Mouse (Mus musculus): ENCODE measurements around the gene Supt5. TPM values are rescaled to one million over a fixed set of nuclear protein-coding genes. Genes with fewer than 3 reads are reported as not detected.

Supt5 gene
- total and polyA plus RNA-seq, 2 experiments from 2014 or later, result 36.6 to 71.4 TPM

GRCm38 (mm10) chr7:28294481-28294880 lies 44.1 kb downstream of the Supt5 start:
- H3K27me3 ChIP-seq (ENCODE audit: control insufficient read depth, insufficient read depth, low read length), result peaks cover 78% of the 10 kb centered on the region
- H3K9me3 ChIP-seq (replicated peaks; ENCODE audit: control insufficient read depth, low read length), result no peaks in the 10 kb centered on the region
- WGBS, result 5% methylated on average over 38 of the region's 63 CpGs
- no peak overlapping the region for H3K9ac ChIP-seq (replicated peaks; ENCODE audit: low read depth, low read length)
- TF ChIP-seq EP300 (IDR thresholded peaks at IDR 0.05; ENCODE audit: low read depth) (no peak), CTCF (IDR thresholded peaks at IDR 0.05; ENCODE audit: low read depth) (no peak)
- H3K4me3 ChIP-seq (ENCODE audit: low read depth, low read length), result peak overlapping the region; percentile 44
- H3K4me2 ChIP-seq (ENCODE audit: low read depth, low read length), result peak overlapping the region; percentile 64
- H3K36me3 ChIP-seq (replicated peaks; ENCODE audit: control insufficient read depth, insufficient read depth, low read length), result no peaks in the 10 kb centered on the region
- H3K27ac ChIP-seq (ENCODE audit: low read depth), result no peak overlapping the region
- peak; percentile 49; the same call in 1 of the 2 replicates for ATAC-seq (ENCODE audit: insufficient read depth, low read depth)
- no peaks in the 10 kb centered on the region for H3K4me1 ChIP-seq (ENCODE audit: control insufficient read depth, insufficient read depth)
- no peak for DNase-seq (ENCODE audit: low spot score)

- WGBS, result under 1% methylated on average over 50 of the region's 52 CpGs
- ATAC-seq (ENCODE audit: insufficient read depth, low read depth) (no peak), DNase-seq (ENCODE audit: low spot score) (peak; percentile 16)
- Histone ChIP-seq H3K9ac (replicated peaks; ENCODE audit: low read depth, low read length) (no peak within 1 kb of the TSS), H3K4me2 (ENCODE audit: low read depth, low read length) (peak within 1 kb of the TSS; percentile 47), H3K4me1 (ENCODE audit: control insufficient read depth, insufficient read depth) (no peaks in the 10 kb centered on the region), H3K27me3 (ENCODE audit: control insufficient read depth, insufficient read depth, low read length) (peaks cover 83% of the 10 kb centered on the region), H3K9me3 (replicated peaks; ENCODE audit: control insufficient read depth, low read length) (no peaks in the 10 kb centered on the region), H3K36me3 (replicated peaks; ENCODE audit: control insufficient read depth, insufficient read depth, low read length) (no peaks in the 10 kb centered on the region), H3K27ac (ENCODE audit: low read depth) (no peak within 1 kb of the TSS), H3K4me3 (ENCODE audit: low read depth, low read length) (peak within 1 kb of the TSS; percentile 21)
- TF ChIP-seq EP300 (IDR thresholded peaks at IDR 0.05; ENCODE audit: low read depth) (no peak), CTCF (IDR thresholded peaks at IDR 0.05; ENCODE audit: low read depth) (0 out of 2 replicates have a peak, but pooled peaks have one; percentile 7)
These were observed 47.6 kb downstream of the Supt5 start, which contains the start of gene Selenov for GRCm38 (mm10) chr7:28290638-28291590. Gene Selenov, minus strand, starts transcription at chr7:28291186.

- no peaks in the 10 kb centered on the region for H3K36me3 ChIP-seq (replicated peaks; ENCODE audit: control insufficient read depth, insufficient read depth, low read length)
- ATAC-seq (ENCODE audit: insufficient read depth, low read depth) (0 out of 2 replicates have a peak, but pooled peaks have one; percentile 25), DNase-seq (ENCODE audit: low spot score) (no peak)
- no peak overlapping the region for H3K9ac ChIP-seq (replicated peaks; ENCODE audit: low read depth, low read length)
- under 1% methylated on average over 18 of the region's 18 CpGs for WGBS
- no peaks in the 10 kb centered on the region for H3K9me3 ChIP-seq (replicated peaks; ENCODE audit: control insufficient read depth, low read length)
- no peak overlapping the region for H3K27ac ChIP-seq (ENCODE audit: low read depth)
- H3K4me1 ChIP-seq (ENCODE audit: control insufficient read depth, insufficient read depth), result no peaks in the 10 kb centered on the region
- peak overlapping the region; percentile 21 for H3K4me3 ChIP-seq (ENCODE audit: low read depth, low read length)
- no peak for TF ChIP-seq CTCF (IDR thresholded peaks at IDR 0.05; ENCODE audit: low read depth)
- TF ChIP-seq EP300 (IDR thresholded peaks at IDR 0.05; ENCODE audit: low read depth), result no peak
- peaks cover 77% of the 10 kb centered on the region for H3K27me3 ChIP-seq (ENCODE audit: control insufficient read depth, insufficient read depth, low read length)
- H3K4me2 ChIP-seq (ENCODE audit: low read depth, low read length), result peak overlapping the region; percentile 47
These were observed 48.4 kb downstream of the Supt5 start for GRCm38 (mm10) chr7:28290165-28290564.

- Histone ChIP-seq H3K27me3 (ENCODE audit: control insufficient read depth, insufficient read depth, low read length) (no peaks in the 10 kb centered on the region), H3K4me2 (ENCODE audit: low read depth, low read length) (no peak overlapping the region), H3K4me1 (ENCODE audit: control insufficient read depth, insufficient read depth) (peaks cover 8% of the 10 kb centered on the region), H3K4me3 (ENCODE audit: low read depth, low read length) (no peak overlapping the region), H3K36me3 (replicated peaks; ENCODE audit: control insufficient read depth, insufficient read depth, low read length) (no peaks in the 10 kb centered on the region), H3K27ac (ENCODE audit: low read depth) (no peak overlapping the region), H3K9ac (replicated peaks; ENCODE audit: low read depth, low read length) (no peak overlapping the region), H3K9me3 (replicated peaks; ENCODE audit: control insufficient read depth, low read length) (no peaks in the 10 kb centered on the region)
- WGBS, result 69% methylated on average over 7 of the region's 7 CpGs
- DNase-seq (ENCODE audit: low spot score), result no peak
- ATAC-seq (ENCODE audit: insufficient read depth, low read depth), result no peak
- TF ChIP-seq CTCF (IDR thresholded peaks at IDR 0.05; ENCODE audit: low read depth) (no peak), EP300 (IDR thresholded peaks at IDR 0.05; ENCODE audit: low read depth) (no peak)
These were observed 57.9 kb downstream of the Supt5 start for GRCm38 (mm10) chr7:28280630-28281029.

- WGBS, result 73% methylated on average over 7 of the region's 7 CpGs
- TF ChIP-seq CTCF (IDR thresholded peaks at IDR 0.05; ENCODE audit: low read depth), result no peak
- no peak for TF ChIP-seq EP300 (IDR thresholded peaks at IDR 0.05; ENCODE audit: low read depth)
- Histone ChIP-seq H3K4me1 (ENCODE audit: control insufficient read depth, insufficient read depth) (peaks cover 8% of the 10 kb centered on the region), H3K27me3 (ENCODE audit: control insufficient read depth, insufficient read depth, low read length) (no peaks in the 10 kb centered on the region), H3K27ac (ENCODE audit: low read depth) (peak overlapping the region; percentile 74; the same call in 1 of the 2 replicates), H3K36me3 (replicated peaks; ENCODE audit: control insufficient read depth, insufficient read depth, low read length) (no peaks in the 10 kb centered on the region), H3K9me3 (replicated peaks; ENCODE audit: control insufficient read depth, low read length) (no peaks in the 10 kb centered on the region), H3K4me3 (ENCODE audit: low read depth, low read length) (peak overlapping the region; percentile 70), H3K9ac (replicated peaks; ENCODE audit: low read depth, low read length) (peak overlapping the region; percentile 82), H3K4me2 (ENCODE audit: low read depth, low read length) (peak overlapping the region; percentile 82)
- DNase-seq (ENCODE audit: low spot score) (no peak), ATAC-seq (ENCODE audit: insufficient read depth, low read depth) (no peak)
These were observed 60.3 kb downstream of the Supt5 start for GRCm38 (mm10) chr7:28278279-28278652.
